Mouse (Mus musculus): ENCODE measurements around the gene Myrfl. TPM values are rescaled to one million over a fixed set of nuclear protein-coding genes. Genes with fewer than 3 reads are reported as not detected.

Myrfl gene
- total RNA-seq, 1 experiment from 2014 or later: not detected

DNA sequence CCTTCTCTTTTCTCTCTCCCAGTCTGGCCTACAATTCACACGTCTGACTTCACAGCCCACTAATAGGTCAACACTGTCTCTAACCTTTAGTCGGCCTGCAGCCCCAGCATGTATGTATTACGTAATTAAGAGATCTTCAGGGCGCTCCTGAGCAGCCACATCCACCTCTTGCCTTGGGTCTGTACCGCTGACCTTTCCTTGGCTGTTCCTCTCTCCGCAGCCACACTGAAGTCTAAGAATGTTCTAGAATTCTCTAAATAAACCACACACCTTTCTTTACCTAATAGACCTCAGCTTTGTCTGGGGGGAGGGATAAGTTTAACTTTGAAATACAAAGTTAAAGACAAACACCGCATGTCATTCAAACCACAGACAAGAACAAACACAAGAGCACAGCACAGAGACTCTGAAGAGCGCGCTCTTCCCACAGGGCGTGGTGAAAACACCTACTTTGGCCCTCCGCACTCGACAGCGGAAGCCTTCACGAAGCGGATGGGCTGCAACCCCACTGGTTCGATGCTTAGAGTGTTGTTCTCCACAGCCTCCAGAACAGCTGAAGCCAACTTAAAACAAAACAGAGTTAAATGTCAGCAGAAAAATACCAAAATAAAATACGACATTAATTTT, 17.0 kb upstream of the Myrfl start:
- DNase-seq: no peak

GRCm38 (mm10) chr10:116912850-116913249, 16.1 kb upstream of the Myrfl start:
- no peak for DNase-seq

DNA sequence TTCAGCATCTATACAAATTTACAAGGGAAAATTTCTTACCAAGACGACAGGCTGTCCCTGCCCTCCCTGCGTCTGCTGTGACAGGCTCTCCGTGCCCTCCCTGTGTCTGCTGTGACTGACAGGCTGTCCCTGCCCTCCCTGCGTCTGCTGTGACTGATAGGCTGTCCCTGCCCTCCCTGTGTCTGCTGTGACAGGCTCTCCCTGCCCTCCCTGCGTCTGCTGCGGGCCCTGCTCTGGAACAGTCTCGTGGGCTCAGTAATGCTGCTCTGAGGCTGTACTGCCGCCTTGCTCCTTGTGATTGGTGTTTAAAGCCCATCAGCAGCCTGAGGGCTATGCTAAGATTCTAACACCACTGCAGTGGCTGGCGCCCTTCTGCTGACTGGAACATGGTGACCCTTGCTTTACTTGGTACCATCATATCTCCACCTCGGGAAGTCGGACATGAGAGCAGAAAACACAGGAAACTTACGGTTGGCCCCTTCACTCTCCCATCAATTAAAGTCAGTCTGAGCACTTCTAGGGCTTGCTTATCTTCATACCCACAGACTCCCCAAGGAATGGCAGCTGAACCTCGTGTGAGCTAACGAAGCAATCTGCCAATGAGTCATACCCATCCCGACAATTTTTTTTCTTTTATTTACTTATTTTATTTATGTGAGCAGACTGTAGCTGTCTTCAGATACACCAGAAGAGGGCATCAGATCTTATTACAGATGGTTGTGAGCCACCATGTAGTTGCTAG, 12.4 kb upstream of the Myrfl start:
- no peak for DNase-seq

DNA sequence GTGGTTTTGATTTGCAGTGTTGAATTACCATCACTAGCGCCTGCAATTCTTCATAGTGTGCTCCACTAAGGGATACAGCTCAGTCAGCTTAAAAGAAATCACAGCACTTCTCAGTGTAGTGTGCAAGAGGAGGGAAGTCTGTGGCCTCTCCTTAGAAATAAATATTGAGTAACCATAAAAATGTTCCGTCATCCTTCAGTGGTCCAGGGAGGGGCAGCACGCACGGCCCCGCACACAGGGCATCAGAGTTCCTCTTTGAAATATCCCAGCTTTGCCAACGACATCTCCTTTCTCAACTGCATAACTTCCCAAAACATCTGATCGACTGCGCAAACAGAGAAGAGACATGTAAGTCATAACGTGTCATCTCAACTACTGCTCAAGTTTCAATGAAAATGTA, 10.1 kb upstream of the Myrfl start:
- no peak for DNase-seq

DNA sequence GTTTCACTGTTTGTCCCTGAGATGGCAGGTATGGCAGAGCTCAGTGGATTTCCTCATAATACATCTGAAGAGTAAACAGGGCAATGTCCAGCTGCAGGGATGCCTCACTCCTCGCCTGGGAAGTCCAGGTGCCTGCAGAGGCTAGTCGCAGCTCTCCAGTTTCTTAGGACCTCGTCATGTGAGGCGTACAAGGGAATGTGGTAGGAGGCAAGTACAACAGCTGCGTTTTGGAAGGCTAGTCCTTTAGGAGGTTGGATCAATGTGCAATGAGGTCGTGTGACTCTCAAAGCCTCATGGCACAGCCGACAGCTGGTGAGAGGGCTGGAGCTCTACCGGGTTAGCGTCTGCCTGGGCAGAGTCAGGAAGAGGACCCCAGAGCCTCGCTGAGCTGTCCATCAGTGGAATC, 7.8 kb upstream of the Myrfl start:
- DNase-seq: no peak

DNA sequence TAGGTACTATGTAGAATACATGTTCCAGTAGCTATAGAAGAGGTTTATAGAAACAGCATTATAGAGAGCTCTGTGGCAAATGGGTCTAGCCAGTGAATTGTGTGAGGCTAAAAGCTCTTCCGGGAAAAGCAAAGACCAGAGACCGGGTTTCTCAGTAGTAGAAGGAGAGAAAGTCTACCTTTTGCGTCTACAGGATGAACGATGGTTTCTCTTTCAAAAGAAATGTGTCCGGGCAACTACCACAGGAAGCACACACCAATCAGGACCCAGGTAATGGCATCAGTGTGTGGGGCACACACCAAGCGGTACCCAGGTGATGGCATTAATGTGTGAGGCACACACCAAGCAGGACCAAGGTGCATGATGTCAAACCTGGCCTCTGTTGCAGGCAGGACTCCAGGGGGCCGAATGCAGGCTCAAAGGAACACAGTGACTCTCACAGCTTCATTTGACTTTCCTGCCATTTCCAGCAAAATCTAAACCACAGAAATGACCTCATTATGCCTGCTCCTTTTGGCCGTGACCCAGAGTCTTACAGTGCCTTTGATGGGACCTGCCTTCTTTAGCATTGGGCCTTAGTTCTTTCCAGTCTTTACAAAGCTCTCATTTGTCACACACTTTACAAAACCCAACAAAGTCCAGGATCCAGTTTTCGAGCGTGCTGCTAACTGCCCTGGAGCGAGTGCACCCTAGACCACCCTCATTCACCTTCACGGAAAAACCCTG, 1.4 kb downstream of the Myrfl start:
- no peak for DNase-seq

DNA sequence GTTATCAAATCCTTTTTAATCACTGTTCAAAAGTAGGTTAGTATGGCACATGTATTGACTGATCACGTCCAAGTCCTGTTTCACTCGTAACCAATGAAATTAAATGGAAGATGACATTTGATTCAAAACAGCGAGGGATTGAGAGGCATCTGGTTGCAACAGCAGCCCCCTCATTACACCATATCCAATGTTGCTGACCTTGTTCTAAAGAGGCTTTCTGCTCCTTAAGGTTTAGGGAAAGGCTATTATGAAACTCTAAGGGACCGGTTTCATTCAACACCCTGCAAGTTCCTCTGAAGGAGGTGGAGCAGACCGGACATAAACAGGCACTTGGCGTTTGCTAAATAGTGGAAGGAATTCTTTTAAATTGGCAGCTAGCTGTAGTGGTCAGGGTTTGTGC, 2.2 kb downstream of the Myrfl start:
- DNase-seq: no peak

- peak; percentile 59 for DNase-seq
Observed at GRCm38 (mm10) chr10:116893753-116894152, 3.0 kb downstream of the Myrfl start.

DNA sequence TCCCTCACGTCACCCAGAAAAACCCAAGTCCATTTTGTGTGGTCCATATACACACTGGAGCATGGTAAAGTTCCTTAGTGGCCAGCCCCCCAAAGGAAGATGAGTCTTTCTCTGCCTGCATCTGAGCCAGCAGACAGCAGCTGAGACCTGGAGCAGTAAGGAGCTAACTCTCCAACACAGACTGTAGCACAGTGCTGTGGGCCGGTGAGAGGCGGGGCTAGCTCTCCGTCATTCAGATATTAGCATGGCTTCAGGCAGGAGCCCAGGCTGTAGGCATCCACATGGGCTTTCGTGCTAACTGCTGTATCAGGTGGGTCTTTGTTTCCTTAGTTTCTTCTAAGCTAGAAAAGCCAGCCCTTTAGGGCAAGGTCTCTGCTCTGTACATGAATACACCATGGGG, 6.1 kb downstream of the Myrfl start:
- DNase-seq: no peak

DNA sequence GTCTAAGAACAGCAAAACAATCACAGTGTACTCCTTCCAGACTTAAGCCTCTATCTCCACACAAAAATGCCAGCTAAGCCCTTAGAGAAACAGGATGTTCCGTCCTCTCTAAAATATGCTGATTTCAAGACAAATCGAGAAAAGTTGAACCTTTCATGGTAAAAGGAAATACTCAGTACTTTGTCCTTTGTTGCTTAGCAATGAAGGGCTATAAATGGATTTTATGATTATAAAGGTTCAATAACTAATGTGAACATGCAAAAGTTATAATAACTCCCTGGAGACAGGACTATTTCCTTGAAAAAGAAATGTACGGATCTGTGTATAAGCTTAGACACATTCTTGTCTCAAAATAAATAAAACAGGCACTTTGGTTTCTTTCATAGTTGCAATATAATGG, 12.2 kb downstream of the Myrfl start:
- no peak for DNase-seq

GRCm38 (mm10) chr10:116883531-116883930, 13.2 kb downstream of the Myrfl start:
- DNase-seq: no peak

DNA sequence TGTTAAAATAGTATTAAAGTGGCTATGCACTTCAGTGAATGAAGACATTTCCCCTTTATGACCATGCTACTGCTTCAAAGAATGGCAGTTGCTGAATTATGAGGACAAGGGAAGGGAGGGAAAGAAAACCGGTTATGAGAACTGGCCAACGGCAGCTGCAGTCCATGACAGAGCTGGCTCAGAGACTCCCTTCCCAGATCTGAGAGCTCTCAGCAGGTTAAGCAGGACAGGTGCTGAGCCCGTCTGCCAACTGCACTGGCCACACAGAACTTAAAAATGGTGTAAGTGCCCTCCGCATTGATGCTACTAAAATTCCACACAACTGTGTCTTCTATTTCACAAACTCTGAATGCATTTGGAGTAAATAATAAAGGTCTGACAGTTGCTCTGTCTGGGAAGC, 19.3 kb downstream of the Myrfl start:
- no peak for DNase-seq

GRCm38 (mm10) chr10:116874490-116874889, 22.2 kb downstream of the Myrfl start:
- no peak for DNase-seq

DNA sequence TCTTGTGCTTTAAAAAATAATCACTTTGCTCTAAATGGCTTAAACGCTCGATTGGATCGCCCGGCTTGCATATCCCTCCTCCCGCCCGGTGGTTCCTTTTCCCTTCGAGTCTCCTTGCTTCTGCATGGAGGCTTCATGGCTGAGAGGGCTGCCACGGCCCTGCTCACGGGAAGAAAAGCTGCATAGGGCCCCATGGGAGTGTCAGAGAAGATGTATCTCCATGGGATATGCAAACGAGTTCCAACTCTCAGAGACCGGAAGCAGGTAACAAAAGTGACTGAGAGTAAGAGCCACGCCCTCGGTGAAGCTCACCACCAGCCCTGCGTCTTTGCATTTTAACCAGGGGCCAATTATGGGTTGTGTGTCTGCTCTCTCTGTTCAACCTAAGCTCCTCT, 24.7 kb downstream of the Myrfl start:
- no peak for DNase-seq

GRCm38 (mm10) chr10:116871329-116872015, 25.2 kb downstream of the Myrfl start:
- no peak for DNase-seq

GRCm38 (mm10) chr10:116870819-116871218, 25.9 kb downstream of the Myrfl start:
- no peak for DNase-seq

DNA sequence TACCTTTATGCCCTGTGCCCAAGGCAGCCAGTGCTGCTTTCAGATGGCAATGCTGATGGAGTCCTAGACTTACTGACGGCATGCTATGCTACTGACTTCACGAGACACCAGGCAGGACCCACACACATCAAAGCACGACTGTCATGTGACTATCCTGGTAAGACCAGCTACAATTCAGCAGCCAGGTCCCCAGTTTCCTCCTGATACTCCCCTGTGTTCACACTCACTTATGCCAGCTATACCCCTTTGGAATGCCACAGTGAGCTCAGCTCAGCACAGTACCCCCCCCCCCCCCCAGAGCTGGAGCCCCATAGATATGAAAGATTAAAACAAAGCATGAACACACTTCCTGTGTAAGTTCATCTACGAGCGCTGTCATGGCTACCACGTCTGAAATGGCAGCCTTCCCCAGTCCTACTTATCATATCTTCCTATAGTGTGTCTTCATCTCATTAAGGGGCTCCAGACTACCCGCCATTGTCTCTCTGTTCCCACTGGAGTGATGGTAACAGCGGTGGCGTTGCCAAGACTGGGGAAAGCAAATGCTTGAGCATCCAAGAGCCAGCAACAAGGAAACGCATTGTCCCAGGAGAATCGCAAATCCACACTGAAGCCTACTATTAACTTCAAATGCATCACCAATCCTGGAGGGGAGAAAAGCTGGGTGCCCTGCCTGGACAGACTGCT, 43.4 kb downstream of the Myrfl start:
- no peak for DNase-seq

GRCm38 (mm10) chr10:116848749-116849473, 47.8 kb downstream of the Myrfl start:
- peak; percentile 93 for DNase-seq

DNA sequence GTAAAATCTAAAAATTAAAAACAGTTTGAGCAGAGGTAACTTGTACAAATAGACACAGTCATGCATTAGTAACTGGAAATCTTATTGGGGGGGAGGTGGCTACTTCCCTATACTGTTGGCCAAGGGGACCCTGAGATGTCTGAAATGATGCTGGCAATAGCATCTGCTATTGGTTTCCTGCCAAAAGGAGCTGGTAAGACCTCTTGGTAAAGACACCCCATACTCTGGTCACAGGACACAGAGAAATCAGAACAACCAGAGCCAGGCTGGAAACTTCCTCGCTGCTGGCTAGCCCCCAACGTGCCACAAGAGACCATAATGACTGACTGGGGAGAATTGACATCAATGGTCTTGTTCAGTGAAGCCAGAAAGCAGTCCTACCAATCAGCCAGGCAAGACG, 55.2 kb downstream of the Myrfl start:
- DNase-seq: no peak

GRCm38 (mm10) chr10:116830676-116831075, 66.0 kb downstream of the Myrfl start:
- no peak for DNase-seq

- no peak for DNase-seq
Observed at GRCm38 (mm10) chr10:116828099-116828498, 68.6 kb downstream of the Myrfl start.

GRCm38 (mm10) chr10:116827306-116827705, 69.4 kb downstream of the Myrfl start:
- DNase-seq: no peak

Data from adrenal gland, postnatal 14 days (tissue).